Mouse (Mus musculus) embryo, embryonic 10 days (tissue): Measurements from ENCODE around the gene Pcbd1.
"Not testable (repeated sequence)": the region's sequence is repeated elsewhere in the genome, so short reads cannot be mapped to it uniquely, and the experiment has no call there.

ENCODE experiments used
- DNase-seq: peaks from one replicate; pipeline ENCODE4 v3.0.0-alpha.2; 2015; ENCODE audit warnings: low spot score

The Pcbd1 gene

DNA sequence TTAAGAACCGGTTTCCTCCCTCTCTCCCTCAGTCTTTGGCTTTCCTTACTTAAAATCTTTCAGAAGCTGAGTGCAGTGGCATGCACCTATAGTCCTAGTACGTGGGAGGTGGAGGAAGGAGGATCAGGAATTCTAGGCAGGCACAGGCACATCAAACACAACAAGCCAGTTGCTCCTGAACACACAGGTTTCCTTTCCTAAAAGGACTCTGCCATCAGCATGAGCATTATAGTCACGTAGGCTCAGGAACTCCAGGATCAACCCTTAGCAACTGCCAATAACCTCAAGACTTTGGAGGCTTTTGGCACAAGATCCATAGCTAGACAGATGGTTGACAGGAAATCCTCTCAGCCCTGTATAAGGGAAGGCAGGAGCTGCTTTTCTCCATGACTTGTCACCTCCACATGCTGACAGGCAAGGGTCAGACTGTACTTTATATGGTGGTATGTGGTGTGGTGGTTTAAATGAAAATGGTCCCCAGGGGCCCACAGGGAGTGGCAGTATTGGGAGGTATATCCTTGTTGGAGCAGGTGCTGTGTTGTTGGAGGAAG is 14.5 kb downstream of the Pcbd1 start:
- no peak for DNase-seq

DNA sequence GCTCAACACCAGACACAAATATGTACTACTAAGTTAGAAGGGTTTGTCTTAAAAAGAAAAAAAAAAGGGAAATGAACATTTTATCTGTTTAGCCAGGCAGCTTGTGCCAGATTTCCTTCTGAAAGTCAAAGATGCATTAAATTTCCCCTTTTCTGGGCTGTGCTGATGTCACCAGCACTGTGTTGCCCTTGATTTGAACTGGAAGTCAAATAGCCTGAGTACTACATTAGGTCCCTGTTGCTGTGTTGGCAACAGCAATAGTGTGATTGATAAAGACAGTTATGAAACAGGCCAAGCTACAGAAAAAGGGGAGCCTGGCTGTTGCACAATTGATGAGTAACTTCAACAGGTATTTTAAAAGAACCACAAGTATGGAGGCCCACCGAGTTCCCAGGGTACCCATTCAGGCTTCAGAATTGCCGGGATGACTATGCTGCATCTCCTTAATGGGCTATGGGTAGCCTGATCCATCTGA is 25.2 kb downstream of the Pcbd1 start:
- no peak for DNase-seq

DNA sequence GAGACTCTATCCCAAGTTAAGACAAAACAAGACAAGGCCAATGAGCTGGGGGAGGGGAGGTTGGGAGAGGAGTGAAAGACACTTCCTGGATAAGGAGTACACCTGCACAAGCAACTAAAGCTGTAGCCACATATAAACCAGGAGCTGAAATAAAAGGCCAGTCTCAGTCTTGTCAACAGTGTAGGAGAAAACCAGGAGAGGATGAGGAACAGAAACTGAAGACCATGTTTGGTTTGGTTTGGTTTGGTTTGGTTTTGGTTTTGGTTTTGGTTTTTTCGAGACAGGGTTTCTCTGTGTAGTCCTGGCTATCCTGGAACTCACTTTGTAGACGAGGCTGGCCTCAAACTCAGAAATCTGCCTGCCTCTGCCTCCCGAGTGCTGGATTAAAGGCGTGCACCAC is 32.6 kb downstream of the Pcbd1 start:
- DNase-seq = not testable (repeated sequence)

DNA sequence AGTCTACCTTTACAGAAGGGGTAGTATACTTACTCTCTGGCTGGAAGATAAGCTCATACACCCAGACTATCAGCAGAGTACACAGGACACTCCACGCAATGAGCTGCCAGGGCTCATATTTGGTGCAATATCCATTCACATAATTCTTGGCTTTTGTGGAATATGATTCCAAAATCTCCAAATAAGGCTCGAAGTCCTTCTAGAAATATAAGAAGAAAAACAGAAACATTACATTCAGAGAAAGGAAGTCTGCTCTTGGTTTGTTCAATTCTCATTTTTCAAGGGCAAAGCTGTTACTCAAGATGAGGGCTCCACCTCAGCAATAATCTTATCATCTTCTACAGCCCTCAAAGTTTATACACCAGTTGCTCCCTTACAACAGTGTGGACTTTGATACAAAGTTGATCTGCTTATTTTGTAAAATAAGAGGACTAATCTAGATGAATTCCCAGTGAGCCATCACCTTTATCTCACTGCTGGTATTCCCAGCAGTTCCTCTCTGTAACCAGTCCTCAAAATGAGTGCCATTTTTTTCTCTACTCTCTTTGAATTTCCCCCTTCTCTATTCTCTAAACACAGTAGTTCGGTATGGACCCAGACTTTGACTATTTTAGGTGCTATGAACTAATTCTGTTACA is 34.3 kb downstream of the Pcbd1 start:
- no peak for DNase-seq

DNA sequence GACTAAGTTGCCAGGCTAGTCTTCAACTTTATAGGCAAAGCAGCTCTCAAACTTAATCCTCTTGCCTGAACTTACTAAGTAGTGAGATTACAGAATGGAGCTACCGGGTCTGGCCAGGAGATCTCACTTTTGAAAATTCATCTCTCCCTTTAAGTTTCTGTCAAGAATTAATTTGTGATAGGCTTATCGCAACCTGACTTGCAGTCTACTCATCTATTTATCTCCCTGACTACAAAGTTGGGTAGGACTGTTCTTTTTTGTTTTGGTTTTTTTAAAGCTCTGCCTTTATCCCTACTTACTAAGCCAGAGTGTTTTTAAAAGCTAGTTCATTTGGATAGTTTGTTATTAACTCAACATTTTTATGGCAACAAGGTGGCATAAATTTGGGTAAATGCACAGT is 35.3 kb downstream of the Pcbd1 start:
- DNase-seq = no peak

DNA sequence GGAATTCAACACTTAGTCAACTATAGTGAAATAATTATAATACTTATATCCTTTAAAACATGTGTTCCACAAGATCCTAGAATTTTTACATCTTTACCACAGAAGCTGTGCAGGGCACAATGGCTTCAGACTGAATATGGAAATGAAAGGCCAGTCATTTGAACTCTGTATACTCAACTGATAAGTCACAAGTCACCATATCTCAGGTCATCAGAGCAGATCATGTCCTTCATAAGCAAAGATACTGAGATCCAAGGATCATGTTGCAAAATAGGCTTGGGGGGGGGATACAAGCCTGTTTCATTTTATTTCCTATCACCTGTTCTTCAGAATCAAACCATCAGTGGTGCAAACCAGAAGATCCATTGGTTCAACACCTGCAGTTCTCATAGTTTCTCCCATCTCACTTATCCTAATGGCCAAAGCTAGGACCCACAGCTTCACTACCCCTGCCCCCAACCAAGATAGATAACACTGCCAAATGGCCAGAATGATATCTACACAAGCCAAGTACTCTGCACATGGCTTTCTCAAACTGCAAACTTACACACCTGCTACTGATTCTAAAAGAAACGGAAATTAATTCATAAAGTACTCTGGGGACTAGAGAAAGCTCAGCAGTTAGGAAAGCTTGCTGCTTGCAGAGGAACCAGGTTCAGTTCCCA is 39.7 kb downstream of the Pcbd1 start:
- no peak for DNase-seq

DNA sequence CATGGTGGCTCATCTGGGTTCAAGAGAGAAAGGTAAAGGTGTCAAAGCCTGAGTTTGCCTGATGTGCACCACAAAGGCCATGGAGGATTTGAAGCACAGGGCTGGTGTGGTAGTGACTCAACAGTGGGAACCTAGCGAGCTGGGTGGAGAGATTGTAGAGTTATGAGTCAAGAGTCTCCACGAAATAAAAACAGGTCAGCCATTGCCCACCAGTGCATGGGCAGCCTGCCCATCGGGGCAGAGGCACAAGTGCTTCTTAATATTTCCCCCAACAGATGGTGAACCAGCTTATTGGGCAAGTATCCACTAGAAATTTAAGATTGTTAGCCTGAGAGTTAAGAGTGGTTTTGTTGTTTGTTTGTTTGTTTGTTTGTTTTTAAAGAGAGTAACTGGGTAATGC is 41.8 kb downstream of the Pcbd1 start:
- DNase-seq = no peak

DNA sequence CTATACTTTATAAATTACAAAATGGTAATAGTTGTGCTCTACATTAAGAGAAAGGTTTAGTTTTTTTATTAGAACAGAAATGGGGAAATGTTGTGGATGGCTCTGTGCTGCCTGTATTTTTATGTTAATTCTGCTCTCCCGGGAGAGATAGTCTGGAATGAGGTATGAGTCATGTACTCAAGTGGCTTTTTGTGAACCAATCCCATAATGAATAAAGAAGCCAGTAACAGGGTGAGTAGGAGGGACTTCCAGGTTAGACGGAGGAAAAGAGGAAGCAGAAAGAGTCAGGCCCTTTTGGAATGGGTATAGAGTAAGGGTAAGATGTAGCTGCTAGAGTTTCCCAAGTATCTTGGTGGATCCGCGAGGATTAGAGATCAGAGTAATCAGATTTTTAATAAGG is 44.9 kb downstream of the Pcbd1 start:
- no peak for DNase-seq

DNA sequence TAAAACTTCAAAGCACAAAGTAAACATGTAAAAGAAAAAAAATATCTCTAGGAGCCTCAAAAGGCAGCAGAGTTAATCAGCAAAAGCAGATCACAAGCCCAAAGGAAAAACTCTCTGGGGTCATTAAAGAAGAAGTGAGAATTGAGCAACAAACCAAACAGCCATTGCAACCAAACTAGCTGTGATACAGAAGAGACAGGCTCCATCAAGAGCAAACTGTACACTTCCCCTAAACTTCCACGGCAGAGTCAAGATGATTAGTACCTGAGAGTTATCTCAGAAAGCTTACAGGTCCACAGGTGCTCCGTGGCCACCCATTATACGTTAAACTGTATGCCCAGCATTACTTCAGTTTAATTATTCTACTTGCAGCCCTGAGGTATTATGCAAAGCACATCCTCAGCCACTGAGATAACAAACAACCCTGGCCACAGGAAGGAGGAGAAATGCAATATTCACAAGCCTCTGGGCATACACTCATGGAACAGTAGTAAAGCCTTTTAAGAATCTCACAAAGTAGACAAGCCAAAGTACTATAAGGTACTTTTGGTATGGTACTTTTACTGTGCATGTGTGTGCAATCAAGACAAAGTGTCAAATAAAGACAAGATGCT is 46.2 kb downstream of the Pcbd1 start:
- no peak for DNase-seq

DNA sequence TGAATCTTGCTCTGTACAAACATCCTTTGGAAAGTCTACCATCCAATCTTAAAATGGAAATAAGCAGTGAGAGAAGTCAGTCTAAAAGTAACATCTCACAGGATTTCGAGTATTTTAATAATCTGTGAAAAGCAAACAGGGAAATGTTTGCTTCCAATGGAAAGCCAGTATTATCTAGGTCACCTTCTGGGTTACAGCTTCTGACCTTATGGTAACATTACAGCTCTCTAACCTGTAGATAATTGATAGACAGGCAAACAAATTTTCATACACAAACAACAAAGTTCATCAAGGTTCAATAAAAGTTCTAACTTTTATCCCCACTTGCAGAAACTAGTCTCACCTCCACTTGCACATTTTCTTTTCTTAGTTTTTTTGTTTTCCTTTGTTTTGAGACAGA is 48.4 kb downstream of the Pcbd1 start:
- no peak for DNase-seq

DNA sequence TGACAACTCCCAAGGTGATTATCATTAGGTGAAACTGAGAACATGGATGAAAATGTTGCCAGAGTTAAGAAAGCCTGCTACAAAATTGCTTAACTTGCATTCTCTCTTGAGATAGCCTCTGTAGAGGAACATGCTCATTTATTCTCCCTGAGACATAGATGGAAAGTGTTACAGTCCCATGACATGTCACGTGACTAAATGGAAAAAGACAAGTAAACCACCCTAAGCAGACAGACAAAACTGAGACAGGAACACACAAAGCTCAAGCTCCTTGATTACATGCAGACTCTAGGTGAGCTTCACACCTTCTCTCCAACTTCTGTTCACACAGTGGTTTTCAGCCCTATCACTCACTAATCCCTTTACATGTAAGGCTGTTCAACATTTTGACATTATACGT is 54.2 kb downstream of the Pcbd1 start:
- no peak for DNase-seq
